Mouse (Mus musculus) embryonic facial prominence, embryonic 10.5 days (tissue): ENCODE results near the gene Pi16. TPM values are rescaled to one million over a fixed set of nuclear protein-coding genes. Genes with fewer than 3 reads are reported as not detected.
"Not testable (repeated sequence)": the region's sequence is repeated elsewhere in the genome, so short reads cannot be mapped to it uniquely, and the experiment has no call there.

Experiments used
- DNase-seq: peaks from one replicate; pipeline ENCODE4 v3.0.0-alpha.2; 2017; ENCODE audit warnings: low spot score
- H3K27ac ChIP-seq: fragments of 300-500 bp; sonication (generic); replicated peaks from 2 replicates; pipeline ENCODE4 v1.5.1; 2016; ENCODE audit warnings: mild to moderate bottlenecking
- H3K27me3 ChIP-seq: fragments of 300-500 bp; sonication (generic); replicated peaks from 2 replicates; pipeline ENCODE4 v1.6.1; 2016; ENCODE audit warnings: low read depth, mild to moderate bottlenecking; ENCODE audit not compliant: poor library complexity, severe bottlenecking
- H3K36me3 ChIP-seq: fragments of 300-500 bp; sonication (generic); replicated peaks from 2 replicates; pipeline ENCODE4 v1.6.1; 2016; ENCODE audit warnings: mild to moderate bottlenecking, moderate library complexity
- H3K4me1 ChIP-seq: fragments of 300-500 bp; sonication (generic); 2 replicates; pipeline ENCODE4 v1.6.1; 2016
- H3K4me3 ChIP-seq: fragments of 300-500 bp; sonication (generic); 2 replicates; pipeline ENCODE4 v1.5.1; 2016; ENCODE audit warnings: mild to moderate bottlenecking, moderate library complexity
- H3K9me3 ChIP-seq: fragments of 300-500 bp; sonication (generic); 2 replicates; pipeline ENCODE4 v1.6.1; 2016; ENCODE audit warnings: mild to moderate bottlenecking
- WGBS: fragments of 180-500 bp; shearing (Covaris S2); methylation state at CpG from one replicate; pipeline ENCODE4 v1.1.7; 2016; 5-methylcytosine and 5-hydroxymethylcytosine counted together
- polyA plus RNA-seq: library from polyadenylated mRNA; unstranded; fragments of >200 nt; fragmentation: Nextera tagmentation; extraction: Ambion mirVana; gene quantifications from 2 replicates; pipeline ENCODE4 v1.2.1, GENCODE M21; 2016

Pi16 gene
- polyA plus RNA-seq: 0.65 and 0.91 TPM in 2 replicates

DNA sequence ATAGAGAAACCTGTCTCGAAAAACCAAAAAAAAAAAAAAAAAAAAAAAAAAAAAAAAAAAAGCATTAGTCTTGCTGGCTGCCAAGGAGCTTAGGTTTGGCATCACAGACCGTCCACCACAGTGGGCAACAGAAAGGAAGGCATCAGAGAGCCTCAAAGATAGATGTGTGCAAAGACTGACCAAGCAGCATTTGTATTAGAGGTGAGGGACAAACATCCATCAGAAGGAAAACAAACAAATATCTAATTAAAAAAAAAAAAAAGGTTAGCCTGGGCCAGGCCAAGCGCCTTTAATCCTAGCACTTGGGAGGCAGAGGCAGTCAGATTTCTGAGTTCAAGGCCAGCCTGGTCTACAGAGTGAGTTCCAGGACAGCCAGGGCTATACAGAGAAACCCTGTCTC lies at the start of gene Pi16:
Gene Pi16 (plus strand): TSS at position 301 of the 400 bp plus-strand sequence.
- H3K9me3 ChIP-seq, DNase-seq, H3K36me3 ChIP-seq, H3K4me3 ChIP-seq: not testable (repeated sequence)
- peaks cover 39% of the 10 kb centered on the region for H3K27me3 ChIP-seq
- 86% methylated on average over 3 of the region's 3 CpGs for WGBS
- H3K4me1 ChIP-seq: peaks cover 45% of the 10 kb centered on the region
- peak within 1 kb of the TSS; percentile 51; the same call in 1 of the 2 replicates for H3K27ac ChIP-seq

DNA sequence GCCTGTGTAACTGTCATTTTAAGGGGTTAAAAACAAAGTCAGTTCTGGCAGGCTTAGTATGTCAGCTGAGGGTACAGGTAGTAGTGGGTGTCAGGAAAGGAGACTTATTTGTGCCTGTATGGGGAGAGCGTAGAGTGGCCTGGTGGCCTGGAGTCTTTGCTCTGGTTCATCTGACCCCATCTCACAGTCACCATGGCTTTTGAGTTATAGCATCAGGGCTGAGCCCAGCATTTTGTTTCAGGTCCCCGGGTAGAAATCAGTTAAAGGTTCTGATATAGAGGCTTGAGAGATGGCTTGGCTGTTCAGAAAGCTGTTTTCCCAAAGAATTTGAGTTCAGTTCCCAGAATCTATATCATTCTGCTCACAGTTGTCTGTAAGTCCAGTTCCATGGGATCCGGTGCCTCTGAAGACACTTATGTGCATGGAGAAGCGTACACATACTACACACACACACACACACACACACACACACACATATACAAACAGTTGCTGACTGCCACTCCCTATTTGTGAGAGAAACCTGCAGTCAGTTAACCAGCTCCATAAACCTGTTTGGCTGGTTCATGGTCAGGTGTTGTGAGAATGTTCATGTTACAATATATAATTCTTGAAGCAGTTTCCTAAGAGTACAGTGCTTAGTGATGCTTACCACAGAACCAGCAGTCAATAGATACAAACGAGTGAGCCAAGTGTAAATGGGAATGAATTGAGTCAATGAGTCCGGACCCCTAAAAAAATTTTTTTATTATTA lies 49.4 kb upstream of the Pi16 start:
- DNase-seq: no peak
- peaks cover 33% of the 10 kb centered on the region for H3K4me1 ChIP-seq
- H3K36me3 ChIP-seq: no peaks in the 10 kb centered on the region
- WGBS: 59% methylated on average over 6 of the region's 6 CpGs
- no peaks in the 10 kb centered on the region for H3K9me3 ChIP-seq
- H3K4me3 ChIP-seq: peak overlapping the region; percentile 81
- H3K27me3 ChIP-seq: no peaks in the 10 kb centered on the region
- H3K27ac ChIP-seq: peak overlapping the region; percentile 92

DNA sequence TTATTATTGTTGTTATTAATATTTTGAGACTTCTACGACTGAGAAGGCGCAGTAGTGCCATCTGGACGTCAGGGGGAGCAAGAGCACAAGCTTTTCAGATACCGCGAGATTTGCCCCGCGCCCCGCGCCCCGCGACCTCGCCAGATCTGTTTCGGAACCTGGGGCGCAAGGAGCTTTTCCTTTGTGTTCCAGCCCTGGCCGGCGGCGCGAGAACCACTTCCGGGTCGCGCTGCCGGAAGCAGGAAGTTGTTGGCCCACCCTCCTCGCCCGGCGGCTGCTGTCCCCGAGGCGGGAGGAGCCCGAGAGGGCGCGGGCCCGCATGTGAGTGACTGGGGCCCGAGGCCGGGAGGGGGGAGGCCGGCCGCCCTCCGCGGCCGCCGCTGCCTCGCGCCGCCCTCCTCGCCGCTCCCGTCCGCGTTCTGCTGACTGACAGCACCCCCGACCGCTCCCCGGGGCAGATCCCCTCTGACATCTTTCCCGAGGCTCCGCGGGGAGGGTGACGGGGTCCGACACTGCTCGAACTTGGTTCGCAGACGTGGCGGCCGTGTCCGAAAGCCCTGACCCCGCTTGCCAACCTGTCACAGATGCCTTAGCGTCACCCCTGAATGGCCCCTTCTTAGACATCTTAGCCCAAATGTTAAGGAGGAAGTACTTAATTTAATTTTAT lies 48.7 kb upstream of the Pi16 start, which contains the start of gene BC004004:
Gene BC004004 (plus strand): TSS at position 107 of the 667 bp plus-strand sequence.
- Histone ChIP-seq H3K4me1 (peaks cover 32% of the 10 kb centered on the region), H3K4me3 (peak within 1 kb of the TSS; percentile 81), H3K36me3 (no peaks in the 10 kb centered on the region), H3K27me3 (no peaks in the 10 kb centered on the region), H3K9me3 (no peaks in the 10 kb centered on the region), H3K27ac (peak within 1 kb of the TSS; percentile 92)
- DNase-seq: peak; percentile 97
- under 1% methylated on average over 63 of the region's 63 CpGs for WGBS

DNA sequence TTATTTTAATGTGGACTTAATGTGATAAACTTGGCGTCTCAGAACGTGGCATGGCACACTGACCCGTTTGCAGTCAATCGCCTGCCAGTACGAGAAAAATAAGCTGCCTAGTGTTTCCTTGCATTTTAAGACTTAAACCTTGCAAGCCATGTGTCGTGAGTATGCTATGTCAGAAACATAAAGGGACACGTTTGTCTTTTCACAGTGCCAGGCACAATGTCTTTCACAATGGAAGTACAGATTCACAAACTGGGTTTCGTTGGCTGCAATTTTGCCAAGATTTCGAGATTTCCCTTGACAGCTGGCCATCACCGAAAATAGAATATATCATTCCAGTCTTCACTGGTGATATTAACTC lies 48.2 kb upstream of the Pi16 start:
- Histone ChIP-seq H3K4me1 (peaks cover 33% of the 10 kb centered on the region), H3K9me3 (no peaks in the 10 kb centered on the region), H3K36me3 (no peaks in the 10 kb centered on the region), H3K27ac (peak overlapping the region; percentile 92), H3K4me3 (peak overlapping the region; percentile 81), H3K27me3 (no peaks in the 10 kb centered on the region)
- WGBS: 26% methylated on average over 10 of the region's 10 CpGs
- no peak for DNase-seq

DNA sequence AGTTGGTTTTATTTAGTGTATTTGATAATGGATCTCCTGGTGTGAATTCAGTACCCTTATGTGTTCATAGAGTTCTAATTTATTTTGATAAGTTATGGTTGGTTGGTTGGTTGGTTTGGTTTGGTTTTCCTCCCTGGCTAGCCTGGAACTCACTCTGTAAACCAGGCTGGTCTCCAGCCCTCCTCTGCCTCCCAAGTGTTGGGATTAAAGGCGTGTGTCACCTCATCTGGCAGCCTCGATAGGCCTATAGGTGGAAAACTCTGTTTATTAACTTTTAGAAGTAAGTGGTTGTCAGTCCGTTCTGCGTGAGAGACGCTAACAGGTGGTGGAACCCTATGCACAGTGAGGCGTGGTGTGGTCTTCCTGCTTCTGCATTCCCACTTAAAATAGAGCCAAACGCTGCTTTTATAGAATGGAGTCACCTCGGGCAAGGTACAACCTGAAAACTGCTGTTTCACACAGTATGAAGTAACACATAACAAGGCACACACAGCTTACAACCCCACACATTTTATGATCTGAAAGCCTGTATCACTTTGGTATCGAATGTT lies 47.3 kb upstream of the Pi16 start:
- Histone ChIP-seq H3K4me1 (peaks cover 28% of the 10 kb centered on the region), H3K27me3 (no peaks in the 10 kb centered on the region), H3K27ac (no peak overlapping the region), H3K36me3 (no peaks in the 10 kb centered on the region), H3K4me3 (peak overlapping the region; percentile 81; the same call in 1 of the 2 replicates), H3K9me3 (no peaks in the 10 kb centered on the region)
- DNase-seq: no peak
- WGBS: 91% methylated on average over 9 of the region's 9 CpGs

GRCm38 (mm10) chr17:29273156-29273555 lies 44.3 kb upstream of the Pi16 start:
- WGBS: 89% methylated on average over 7 of the region's 7 CpGs

GRCm38 (mm10) chr17:29273889-29274288 lies 43.6 kb upstream of the Pi16 start:
- 84% methylated on average over 11 of the region's 11 CpGs for WGBS
- H3K4me3 ChIP-seq: no peak overlapping the region

More at GRCm38 (mm10) chr17:29273156-29273555, 44.3 kb upstream of the Pi16 start:
- Histone ChIP-seq H3K27me3 (no peaks in the 10 kb centered on the region), H3K9me3 (no peaks in the 10 kb centered on the region), H3K4me3 (no peak overlapping the region), H3K36me3 (no peaks in the 10 kb centered on the region; the same call in 1 of the 2 replicates), H3K4me1 (peaks cover 35% of the 10 kb centered on the region), H3K27ac (no peak overlapping the region)
- DNase-seq: no peak

DNA sequence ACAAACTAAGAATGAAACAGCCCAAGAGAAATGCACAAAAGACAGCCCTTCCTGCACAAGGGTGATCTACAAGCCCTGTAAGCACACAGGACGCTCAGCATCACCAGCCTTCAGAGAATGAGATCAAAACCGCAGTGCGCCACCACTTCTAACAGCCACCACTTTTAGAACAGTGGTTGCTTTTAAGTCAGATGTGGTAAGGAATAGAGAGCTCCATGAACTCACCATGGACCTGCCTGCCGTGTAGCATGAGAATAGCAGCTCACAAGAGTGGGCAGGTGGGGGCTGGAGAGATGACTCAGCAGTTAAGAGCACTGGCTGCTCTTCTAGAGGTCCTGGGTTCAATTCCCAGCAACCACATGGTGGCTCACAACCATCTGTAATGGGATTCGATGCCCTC lies 37.1 kb upstream of the Pi16 start:
- Histone ChIP-seq H3K4me3 (no peak overlapping the region), H3K27me3 (no peaks in the 10 kb centered on the region), H3K4me1 (peaks cover 16% of the 10 kb centered on the region), H3K27ac (no peak overlapping the region), H3K9me3 (no peaks in the 10 kb centered on the region; the same call in 1 of the 2 replicates), H3K36me3 (peaks cover 36% of the 10 kb centered on the region)
- no peak for DNase-seq
- WGBS: 91% methylated on average over 5 of the region's 5 CpGs

More at GRCm38 (mm10) chr17:29273889-29274288, 43.6 kb upstream of the Pi16 start:
- peaks cover 34% of the 10 kb centered on the region for H3K4me1 ChIP-seq
- H3K36me3 ChIP-seq: no peaks in the 10 kb centered on the region; the same call in 1 of the 2 replicates
- H3K27me3 ChIP-seq: no peaks in the 10 kb centered on the region
- no peak for DNase-seq
- H3K27ac ChIP-seq: no peak overlapping the region
- H3K9me3 ChIP-seq: no peaks in the 10 kb centered on the region

GRCm38 (mm10) chr17:29281541-29281940 lies 35.9 kb upstream of the Pi16 start:
- H3K27me3 ChIP-seq: no peaks in the 10 kb centered on the region
- peaks cover 16% of the 10 kb centered on the region for H3K4me1 ChIP-seq
- 90% methylated on average over 5 of the region's 5 CpGs for WGBS
- no peak overlapping the region for H3K27ac ChIP-seq
- H3K9me3 ChIP-seq: peaks cover 2% of the 10 kb centered on the region; the same call in 1 of the 2 replicates
- no peak for DNase-seq
- peaks cover 47% of the 10 kb centered on the region for H3K36me3 ChIP-seq
- H3K4me3 ChIP-seq: no peak overlapping the region

DNA sequence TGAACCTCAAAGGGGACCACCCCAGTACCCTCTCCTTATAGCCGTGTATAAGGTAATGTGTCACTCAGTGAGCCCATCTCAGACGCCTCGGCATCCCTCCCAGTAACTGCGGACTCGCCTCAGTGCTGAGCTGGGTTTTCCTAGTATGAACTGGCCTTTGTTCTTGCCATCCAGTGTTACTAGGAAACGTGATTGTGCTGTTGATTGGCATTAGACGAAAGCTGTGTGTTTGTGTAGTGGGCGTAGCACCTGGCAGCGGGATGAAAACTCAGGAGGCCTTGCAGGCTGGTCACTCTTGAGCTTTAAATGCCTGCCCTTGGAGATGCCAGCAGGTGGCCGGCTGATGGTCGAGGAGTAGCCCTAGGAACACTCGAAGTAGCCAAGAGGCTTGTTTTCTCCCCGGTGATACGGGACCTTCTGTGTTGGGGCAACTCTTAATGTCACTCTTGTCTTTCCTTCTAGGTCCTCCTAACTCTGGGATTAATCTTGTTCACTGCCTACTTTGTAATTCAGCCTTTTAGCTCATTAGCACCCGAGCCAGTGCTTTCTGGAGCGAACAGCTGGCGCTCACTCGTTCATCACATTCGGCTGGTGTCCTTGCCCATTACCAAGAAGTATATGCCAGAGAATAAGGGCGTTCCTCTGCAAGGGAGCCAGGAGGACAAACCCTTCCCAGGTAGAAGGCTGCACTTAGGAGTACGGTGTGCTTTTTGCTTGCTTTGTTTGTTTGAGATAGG lies 35.1 kb upstream of the Pi16 start:
- 76% methylated on average over 21 of the region's 21 CpGs for WGBS
- H3K36me3 ChIP-seq: peaks cover 51% of the 10 kb centered on the region
- peaks cover 2% of the 10 kb centered on the region; the same call in 1 of the 2 replicates for H3K9me3 ChIP-seq
- peaks cover 11% of the 10 kb centered on the region for H3K4me1 ChIP-seq
- no peak overlapping the region for H3K4me3 ChIP-seq
- H3K27me3 ChIP-seq: no peaks in the 10 kb centered on the region
- no peak overlapping the region for H3K27ac ChIP-seq
- no peak for DNase-seq

DNA sequence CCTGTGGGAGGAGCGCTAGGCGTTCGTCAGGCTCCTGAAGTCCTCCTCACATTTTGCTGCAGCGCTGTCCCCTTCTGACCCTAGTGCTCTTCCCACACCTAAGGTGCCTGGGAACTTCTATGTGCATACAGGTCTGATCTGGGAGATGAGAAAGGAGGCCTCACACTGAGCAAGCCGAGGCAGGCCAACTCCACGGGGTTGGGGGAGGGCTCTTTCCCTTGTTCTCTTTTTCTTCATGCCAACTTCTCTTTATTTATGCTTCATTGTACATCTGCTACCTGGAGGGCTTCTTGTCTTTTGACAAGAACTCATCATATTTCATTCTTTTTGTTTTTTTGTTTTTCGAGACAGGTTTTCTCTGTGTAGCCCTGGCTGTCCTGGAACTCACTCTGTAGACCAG lies 25.7 kb upstream of the Pi16 start:
- Histone ChIP-seq H3K27ac (no peak overlapping the region), H3K4me1 (peaks cover 15% of the 10 kb centered on the region), H3K9me3 (no peaks in the 10 kb centered on the region), H3K4me3 (no peak overlapping the region), H3K27me3 (no peaks in the 10 kb centered on the region), H3K36me3 (peaks cover 50% of the 10 kb centered on the region)
- DNase-seq: no peak
- WGBS: 89% methylated on average over 7 of the region's 7 CpGs

GRCm38 (mm10) chr17:29292996-29293395 lies 24.5 kb upstream of the Pi16 start:
- no peak overlapping the region for H3K27ac ChIP-seq
- H3K4me1 ChIP-seq: peaks cover 26% of the 10 kb centered on the region
- WGBS: 89% methylated on average over 3 of the region's 3 CpGs
- peaks cover 56% of the 10 kb centered on the region for H3K36me3 ChIP-seq
- H3K4me3 ChIP-seq: no peak overlapping the region
- DNase-seq: no peak
- H3K27me3 ChIP-seq: no peaks in the 10 kb centered on the region
- H3K9me3 ChIP-seq: no peaks in the 10 kb centered on the region
